Mouse (Mus musculus) cerebellum, adult 9-10 months (tissue): Measurements from ENCODE around the gene Gm28845.
"Not testable (repeated sequence)": the region's sequence is repeated elsewhere in the genome, so short reads cannot be mapped to it uniquely, and the experiment has no call there.

Experiments used
- DNase-seq: peaks from one replicate; pipeline ENCODE4 v3.0.0; 2022

Gene Gm28845

GRCm38 (mm10) chr1:65103273-65103672 lies 16.1 kb downstream of the Gm28845 start, which contains the start of gene Cryga:
Gene Cryga (minus strand): TSS chr1:65103373.
- no peak for DNase-seq

- DNase-seq = no peak
These were observed 22.4 kb downstream of the Gm28845 start for GRCm38 (mm10) chr1:65096953-65097352.

DNA sequence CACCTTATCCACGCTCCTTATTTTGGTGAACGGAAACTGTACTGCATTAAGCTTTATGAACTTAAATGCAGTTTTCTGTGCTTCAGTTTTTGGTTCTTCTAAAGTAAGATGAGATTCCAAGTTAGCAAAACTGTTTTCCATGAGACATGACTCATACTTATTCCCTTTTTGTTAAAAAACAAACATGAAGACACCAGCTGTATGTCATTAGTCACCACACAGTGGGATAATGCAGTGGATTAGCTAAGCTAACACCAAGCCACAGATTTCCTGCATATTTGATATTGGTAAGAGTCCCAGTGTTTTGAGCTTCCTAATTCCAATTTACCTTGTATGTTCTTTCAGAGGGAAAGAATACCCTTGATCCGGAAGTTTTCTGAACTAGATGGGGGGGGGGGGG lies 27.8 kb downstream of the Gm28845 start:
- DNase-seq = no peak

DNA sequence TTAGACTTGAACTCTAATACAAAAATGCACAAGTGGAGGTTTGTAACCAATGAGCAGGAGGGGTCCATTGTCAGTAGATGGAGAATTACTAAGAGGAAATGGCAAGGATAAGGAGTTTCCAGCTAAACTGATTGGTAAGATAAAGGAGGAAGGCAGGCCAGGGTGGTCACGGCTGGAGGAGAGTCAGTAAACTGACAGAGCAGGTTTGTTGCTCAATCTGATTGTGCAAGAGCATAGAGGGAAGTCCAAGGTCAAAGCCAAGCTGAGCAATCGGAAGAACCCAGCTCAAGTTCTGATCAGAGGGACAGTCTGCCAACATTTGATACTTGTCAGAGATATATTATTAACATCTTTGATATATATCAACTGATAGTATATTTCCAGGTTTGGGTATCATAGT lies 29.0 kb downstream of the Gm28845 start:
- DNase-seq = no peak

DNA sequence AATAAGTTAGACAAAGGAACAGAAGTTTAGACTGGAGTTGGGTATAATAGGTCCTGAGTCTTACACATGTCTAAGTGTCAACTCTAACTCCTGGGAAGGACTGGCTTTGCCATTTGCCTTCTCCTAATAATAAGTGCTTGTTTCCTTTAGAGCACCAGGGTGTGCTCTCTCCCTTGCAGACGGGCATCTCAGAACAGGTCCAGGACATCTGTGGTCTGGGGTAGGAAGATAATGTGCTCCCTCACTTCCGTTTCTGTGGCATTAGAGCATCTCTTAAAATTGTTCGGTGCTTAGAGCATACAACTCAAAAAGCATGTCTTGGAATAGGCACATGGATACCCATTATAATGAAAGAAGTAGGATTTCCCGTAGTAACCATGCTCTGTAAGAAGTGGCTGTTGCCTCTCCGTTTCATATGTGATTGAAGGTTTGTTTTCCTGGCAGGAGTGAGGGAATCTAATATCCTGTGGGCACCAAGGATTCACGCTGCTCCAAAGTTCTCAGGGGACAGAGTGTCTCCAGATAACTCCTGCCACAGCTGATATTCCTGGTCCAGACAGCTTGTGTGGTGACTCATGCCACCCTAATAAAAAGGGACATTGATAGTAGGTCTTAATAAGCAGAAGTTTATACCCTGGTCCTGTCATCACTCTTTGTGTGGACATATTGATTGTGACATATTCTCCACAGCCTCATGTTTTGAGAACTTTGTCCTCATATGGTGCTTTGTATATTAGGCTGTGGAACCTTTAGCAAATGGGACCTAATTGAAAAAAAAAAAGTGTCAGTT lies 30.6 kb downstream of the Gm28845 start:
- no peak for DNase-seq

DNA sequence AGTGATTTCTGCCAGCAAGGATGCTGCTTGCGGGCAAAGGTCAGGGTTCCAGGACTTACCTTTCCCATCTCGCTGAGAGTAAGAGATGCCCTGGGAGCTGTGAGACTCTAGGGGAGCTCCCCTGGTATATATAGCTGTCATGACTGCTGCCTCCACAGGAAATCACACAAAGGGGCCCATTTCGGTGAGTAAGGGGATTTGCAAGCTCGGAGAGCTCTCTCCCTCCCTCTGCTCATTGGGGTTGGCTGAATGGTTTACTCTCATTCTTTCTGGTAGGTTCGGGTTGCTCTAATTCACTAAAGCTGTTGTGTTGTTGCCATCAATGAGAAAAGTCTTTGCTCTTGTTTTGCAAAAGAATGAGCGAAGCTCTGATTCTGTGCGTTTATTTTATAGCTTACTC lies 37.2 kb downstream of the Gm28845 start, which contains the start of gene Crygb:
Crygb (minus strand) TSS at position 101 of the 400 bp plus-strand sequence.
- DNase-seq = no peak

GRCm38 (mm10) chr1:65075607-65076006 lies 43.8 kb downstream of the Gm28845 start:
- no peak for DNase-seq

DNA sequence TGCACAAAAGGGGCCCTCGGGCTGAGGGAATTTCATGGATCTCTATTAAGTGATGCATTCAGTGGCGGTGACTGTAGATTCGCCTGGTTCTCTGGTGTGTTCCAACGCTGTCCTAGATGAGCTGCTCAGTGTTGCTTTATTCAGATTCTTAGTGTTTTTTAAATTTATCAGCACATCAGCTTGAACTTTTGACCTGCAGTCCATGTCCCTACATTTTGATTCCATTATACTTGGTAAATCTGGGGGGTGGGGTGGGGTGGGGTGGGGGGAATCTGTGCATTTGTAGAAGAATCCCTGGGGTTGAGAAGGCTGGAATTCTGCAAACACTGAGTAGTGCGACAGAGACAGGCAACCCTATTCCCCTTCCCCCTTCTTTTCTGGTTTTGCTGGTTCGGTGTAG lies 45.8 kb downstream of the Gm28845 start, which contains the start of gene Crygc:
Crygc (minus strand) TSS at position 101 of the 400 bp plus-strand sequence.
- no peak for DNase-seq

GRCm38 (mm10) chr1:65067842-65068241 lies 51.5 kb downstream of the Gm28845 start:
- no peak for DNase-seq

DNA sequence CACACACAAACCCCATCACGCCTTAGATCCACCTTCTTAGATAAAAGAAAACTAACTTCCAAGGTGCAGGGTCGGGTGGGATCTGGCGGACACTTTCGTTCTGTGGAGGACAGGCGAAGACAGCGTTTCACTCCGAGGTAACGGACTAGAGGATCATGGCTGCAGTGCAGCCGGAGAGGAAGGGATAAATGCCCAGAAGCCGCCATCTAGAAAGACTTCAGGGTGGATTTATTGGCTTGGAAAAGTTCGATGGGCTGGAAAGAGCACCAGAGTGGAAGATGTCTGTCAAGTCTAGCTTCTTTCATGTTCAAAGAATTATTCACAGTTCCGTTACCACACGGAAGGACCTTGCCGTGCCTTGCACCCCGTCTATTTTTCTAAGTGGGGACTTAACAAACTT lies 55.2 kb downstream of the Gm28845 start:
- no peak for DNase-seq

DNA sequence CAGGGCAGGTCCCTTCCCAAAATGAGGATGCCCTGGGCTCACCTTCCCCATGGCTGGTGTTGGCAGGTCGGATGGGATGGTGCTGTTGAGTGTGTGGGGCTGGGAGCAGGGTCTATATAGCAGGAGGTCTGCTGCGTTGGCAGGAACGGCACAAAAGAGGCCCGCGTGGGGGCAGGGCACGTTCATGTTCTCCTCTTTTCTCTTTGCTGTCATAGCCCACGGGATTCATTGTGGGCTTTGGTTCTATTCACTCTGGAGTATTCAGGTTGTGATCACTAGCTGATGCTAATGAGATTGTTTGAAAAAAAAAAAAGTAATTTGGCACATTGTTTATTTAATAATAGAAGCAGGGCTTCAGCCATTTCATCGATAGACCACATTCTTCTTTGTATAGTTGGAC lies 56.0 kb downstream of the Gm28845 start, which contains the start of gene Crygd:
Crygd (minus strand) TSS at position 101 of the 400 bp plus-strand sequence.
- no peak for DNase-seq

- no peak for DNase-seq
These were observed 67.2 kb downstream of the Gm28845 start for GRCm38 (mm10) chr1:65052140-65052539.

DNA sequence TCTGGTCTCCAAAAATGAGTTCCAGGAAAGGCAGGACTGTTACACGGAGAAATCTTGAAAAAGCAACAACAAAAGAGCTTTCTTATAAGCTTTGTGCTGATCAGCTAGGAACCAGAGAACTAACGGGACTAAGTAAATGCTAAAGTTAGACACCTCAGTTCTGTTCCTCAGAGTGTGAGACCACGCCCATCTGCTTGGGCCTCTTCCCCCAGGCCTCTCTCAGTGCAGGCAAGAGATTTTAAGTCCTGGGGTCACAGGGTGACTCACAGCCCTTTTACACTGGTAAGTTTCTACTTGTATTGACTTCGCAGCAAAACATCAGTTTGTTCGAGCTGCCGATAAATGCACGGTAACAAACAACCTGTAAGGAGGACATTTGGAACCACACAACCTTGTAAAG lies 67.7 kb downstream of the Gm28845 start:
- no peak for DNase-seq

DNA sequence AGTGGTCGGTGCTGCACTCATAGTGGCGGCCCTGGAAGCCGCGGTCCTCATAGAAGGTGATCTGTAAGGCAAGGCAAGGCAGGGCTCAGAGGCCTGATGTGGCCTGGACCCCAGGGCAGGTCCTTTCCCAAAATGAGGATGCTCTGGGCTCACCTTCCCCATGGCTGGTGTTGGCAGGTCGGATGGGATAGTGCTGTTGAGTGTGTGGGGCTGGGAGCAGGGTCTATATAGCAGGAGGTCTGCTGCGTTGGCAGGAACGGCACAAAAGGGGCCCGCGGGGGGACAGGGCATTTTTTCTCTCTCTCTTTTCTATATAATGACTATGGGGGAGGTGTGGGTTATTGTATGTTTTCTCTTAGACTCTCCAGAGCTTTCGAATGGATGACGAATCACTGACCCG lies 68.4 kb downstream of the Gm28845 start, which contains the start of gene Cryge:
Cryge (minus strand) TSS at position 198 of the 400 bp plus-strand sequence.
- DNase-seq = not testable (repeated sequence)
